Mouse (Mus musculus) macrophage (primary cell): ENCODE results near the gene Zbed6. TPM values are rescaled to one million over a fixed set of nuclear protein-coding genes. Genes with fewer than 3 reads are reported as not detected.
A peak's percentile ranks its signal among the peaks of the same experiment; 100 is the strongest.
"Not testable (repeated sequence)": the region's sequence is repeated elsewhere in the genome, so short reads cannot be mapped to it uniquely, and the experiment has no call there.

Experiments
- H3K27ac ChIP-seq: fragments of 350-480 bp; formaldehyde crosslinking; 2 replicates; pipeline ENCODE4 v1.9.0; 2021
- H3K36me3 ChIP-seq: fragments of 350-480 bp; formaldehyde crosslinking; 2 replicates; pipeline ENCODE4 v1.9.0; 2021; ENCODE audit errors: inconsistent target
- H3K4me3 ChIP-seq: fragments of 350-480 bp; formaldehyde crosslinking; 2 replicates; pipeline ENCODE4 v1.9.0; 2021; ENCODE audit errors: inconsistent target
- H3K79me2 ChIP-seq: fragments of 350-480 bp; formaldehyde crosslinking; 2 replicates; pipeline ENCODE4 v1.9.0; 2021; ENCODE audit errors: inconsistent target
- WGBS: methylation state at CpG from one replicate; pipeline ENCODE4 v1.1.7; 2026; ENCODE audit warnings: inconsistent platforms; ENCODE audit not compliant: missing documents; 5-methylcytosine and 5-hydroxymethylcytosine counted together
- polyA plus RNA-seq: library from polyadenylated mRNA; stranded (reverse); fragments of 250-400 nt; gene quantifications from 3 replicates; pipeline ENCODE4 v1.2.4, GENCODE M21; 2018; ENCODE audit warnings: inconsistent platforms

The Zbed6 gene
- polyA plus RNA-seq, 1 experiment from 2014 or later: 1.1 TPM

DNA sequence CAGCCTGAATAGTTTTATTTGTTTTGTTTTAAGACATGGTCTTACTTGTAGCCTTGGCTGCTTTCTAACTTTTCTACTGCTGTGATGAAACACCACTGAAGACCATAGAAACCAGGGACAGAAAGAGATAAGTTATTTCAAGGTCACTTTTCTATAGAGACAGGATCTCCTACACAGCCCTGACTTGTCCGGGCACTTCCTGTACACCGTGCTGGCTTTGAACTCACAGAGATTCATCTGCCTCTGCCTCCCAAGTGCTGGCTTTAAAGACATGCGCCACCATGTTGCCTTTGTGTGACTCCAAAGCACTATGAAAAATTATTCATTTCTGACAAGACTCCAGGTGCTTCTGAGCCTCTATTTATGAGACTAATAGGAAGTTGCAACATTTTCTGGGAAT, 10.6 kb upstream of the Zbed6 start:
- 90% methylated on average over 3 of the region's 3 CpGs for WGBS
- no peaks in the 10 kb centered on the region for H3K79me2 ChIP-seq

DNA sequence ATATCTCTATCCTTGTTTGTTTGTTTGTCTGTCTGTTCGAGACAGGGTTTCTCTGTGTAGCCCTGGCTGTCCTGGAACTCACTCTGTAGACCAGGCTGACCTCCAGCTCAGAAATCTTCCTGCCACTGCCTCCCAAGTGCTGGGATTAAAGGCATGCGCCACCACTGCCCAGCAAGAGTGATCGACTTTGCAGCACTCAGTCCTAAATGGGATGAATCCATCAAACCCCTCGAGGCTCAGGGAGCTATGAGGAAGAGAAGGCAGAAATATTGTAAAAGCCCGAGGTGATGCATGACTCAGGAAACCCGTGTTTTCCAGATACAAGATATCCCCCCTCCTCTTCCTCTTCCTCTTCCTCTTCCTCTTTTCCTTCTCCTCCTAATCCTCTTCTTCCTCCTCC, 10.1 kb upstream of the Zbed6 start:
- H3K36me3 ChIP-seq: no peaks in the 10 kb centered on the region
- H3K4me3 ChIP-seq: no peak overlapping the region
- no peak overlapping the region for H3K27ac ChIP-seq
- H3K79me2 ChIP-seq: no peaks in the 10 kb centered on the region
- 39% methylated on average over 6 of the region's 6 CpGs for WGBS

More for the DNA sequence above, 10.6 kb upstream of the Zbed6 start:
- Histone ChIP-seq H3K27ac (no peak overlapping the region), H3K36me3 (no peaks in the 10 kb centered on the region), H3K4me3 (no peak overlapping the region)

DNA sequence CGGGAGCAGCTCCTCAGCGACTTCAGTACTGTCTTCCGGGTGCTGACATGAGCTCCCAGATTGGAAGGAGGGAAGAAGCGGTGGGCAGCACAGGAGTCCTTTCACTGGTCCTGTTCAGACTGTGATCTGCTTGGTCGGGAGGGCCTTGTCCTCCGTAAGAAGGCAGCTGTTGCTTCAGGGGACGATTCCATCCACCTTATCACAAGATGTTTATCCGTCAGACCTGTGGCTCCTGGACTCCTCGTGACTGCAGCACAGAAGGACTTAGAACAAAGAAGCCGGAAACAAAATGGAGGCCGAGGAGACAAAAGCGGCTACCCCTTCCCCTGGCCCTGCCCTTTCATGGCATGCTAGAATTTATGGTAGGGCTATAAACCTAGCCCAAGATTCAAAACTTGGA, 9.5 kb upstream of the Zbed6 start:
- H3K79me2 ChIP-seq: no peaks in the 10 kb centered on the region
- H3K36me3 ChIP-seq: no peaks in the 10 kb centered on the region
- WGBS: 95% methylated on average over 12 of the region's 12 CpGs
- H3K4me3 ChIP-seq: no peak overlapping the region
- H3K27ac ChIP-seq: no peak overlapping the region

DNA sequence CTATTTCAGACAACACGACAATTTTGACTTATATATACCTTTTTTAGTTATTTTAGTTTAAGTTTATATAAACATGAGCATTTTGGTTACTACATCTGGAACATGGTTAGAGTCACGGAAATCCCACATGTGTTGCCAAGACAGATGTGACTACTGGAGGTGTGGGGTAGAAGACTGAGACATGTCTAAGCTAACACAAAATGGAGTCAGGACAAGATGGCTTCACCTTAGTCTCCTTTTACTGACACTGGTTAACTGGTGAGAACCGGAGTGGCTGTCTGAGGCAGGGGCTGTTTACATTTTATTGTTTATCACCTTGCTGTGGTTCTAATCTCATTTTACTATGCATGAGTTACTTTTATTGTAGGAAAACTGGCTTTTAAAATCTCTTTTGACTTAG, 7.9 kb upstream of the Zbed6 start:
- WGBS: 97% methylated on average over 3 of the region's 3 CpGs
- Histone ChIP-seq H3K79me2 (no peaks in the 10 kb centered on the region), H3K4me3 (no peak overlapping the region), H3K27ac (no peak overlapping the region), H3K36me3 (no peaks in the 10 kb centered on the region)

DNA sequence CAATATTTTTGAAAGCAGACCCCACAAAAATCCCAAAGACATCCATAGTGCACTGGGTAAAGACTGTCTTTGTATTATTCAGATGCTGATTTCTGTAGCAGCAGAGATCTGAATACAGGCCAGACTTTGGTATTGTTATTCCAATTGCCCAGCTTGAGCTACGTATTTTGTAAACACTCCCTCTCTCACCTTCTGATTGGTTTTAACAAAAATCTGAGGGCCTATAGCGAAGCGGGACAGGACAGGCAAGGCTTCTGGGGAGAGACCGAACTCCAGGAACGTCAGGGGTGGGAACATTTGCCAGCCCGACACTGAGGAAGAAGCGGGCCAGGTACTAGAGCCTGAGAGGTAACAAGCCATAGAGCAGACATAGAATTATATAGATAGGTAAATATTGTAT, 7.0 kb upstream of the Zbed6 start:
- H3K4me3 ChIP-seq: no peak overlapping the region
- H3K27ac ChIP-seq: no peak overlapping the region
- H3K36me3 ChIP-seq: no peaks in the 10 kb centered on the region
- H3K79me2 ChIP-seq: no peaks in the 10 kb centered on the region
- WGBS: 94% methylated on average over 7 of the region's 7 CpGs

DNA sequence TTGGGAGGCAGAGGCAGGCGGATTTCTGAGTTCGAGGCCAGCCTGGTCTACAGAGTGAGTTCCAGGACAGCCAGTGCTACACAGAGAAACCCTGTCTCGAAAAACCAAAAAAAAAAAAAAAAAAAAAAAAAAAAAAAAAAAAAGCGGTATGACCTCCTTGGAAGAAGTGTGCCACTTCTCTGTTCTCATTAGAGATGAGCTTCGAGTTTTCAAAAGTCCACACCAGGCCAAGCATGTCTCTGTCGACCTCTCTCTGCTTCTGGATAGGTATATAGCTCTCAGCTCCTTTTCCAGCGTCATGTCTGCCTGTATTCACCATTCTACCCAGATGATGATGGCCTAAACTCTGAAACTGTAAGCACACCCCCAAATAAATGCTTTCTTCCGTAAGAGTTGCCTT, 5.0 kb upstream of the Zbed6 start:
- not testable (repeated sequence) for H3K4me3 ChIP-seq, H3K36me3 ChIP-seq, H3K79me2 ChIP-seq, H3K27ac ChIP-seq
- 93% methylated on average over 4 of the region's 8 CpGs for WGBS

DNA sequence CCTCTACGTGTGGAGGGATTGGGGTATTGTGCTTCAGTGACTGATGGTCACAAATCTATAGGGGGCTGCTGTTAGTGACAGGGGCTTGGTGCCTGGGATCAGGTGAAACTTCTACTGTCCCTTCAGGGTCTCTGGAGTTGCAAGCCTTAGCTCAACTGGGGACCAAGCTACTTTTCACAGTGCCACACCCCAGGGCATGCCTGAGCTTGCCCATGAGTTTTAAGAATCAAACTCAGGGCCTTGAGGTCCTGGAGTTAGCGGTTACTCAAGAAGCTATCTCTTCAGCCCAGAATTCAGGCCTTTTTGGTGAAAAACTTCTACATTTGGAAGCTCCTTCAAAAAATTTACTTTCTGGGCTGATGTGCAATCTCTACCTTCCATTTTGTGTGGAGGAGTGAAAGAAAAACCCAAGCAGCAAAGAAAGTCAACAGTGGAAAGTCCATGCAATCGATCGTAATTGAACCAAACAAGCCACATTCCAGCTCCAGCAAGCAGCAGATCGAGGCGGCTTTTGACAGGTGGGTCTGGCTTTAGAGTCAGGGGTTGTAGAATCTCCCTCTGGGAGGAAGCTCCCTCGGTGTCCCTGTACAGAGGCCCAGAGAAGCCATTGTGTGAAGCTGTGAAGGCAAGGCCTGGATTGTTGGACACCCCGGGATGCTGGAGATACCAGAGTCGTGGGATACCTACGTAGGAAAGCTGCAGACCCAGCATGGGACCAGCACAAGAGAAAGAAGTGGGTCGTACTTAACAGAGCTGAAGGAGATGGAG, 3.7 kb upstream of the Zbed6 start:
- Histone ChIP-seq H3K27ac (no peak overlapping the region), H3K36me3 (no peaks in the 10 kb centered on the region), H3K79me2 (peaks cover 18% of the 10 kb centered on the region), H3K4me3 (no peak overlapping the region)
- 93% methylated on average over 11 of the region's 11 CpGs for WGBS

DNA sequence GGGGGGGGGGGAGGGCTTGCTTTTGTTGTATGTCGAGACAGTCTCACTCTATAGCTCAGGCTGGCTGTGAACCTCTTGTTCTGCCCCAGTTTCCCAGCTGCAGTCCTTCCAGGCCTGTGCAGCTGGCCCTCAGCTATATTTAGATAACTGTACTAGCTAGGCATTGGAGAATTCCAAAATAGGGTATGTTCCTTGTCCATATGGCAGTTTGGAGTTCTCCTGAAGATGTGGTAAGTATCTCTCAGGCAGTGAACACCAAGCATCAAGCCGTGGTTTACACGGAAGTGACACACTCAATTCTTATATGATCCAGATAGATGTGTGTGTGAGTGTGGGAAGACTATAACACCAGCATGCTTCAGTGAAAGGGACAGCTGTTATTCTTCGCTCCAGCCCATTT, 2.7 kb upstream of the Zbed6 start:
- H3K27ac ChIP-seq: no peak overlapping the region
- no peak overlapping the region for H3K4me3 ChIP-seq
- peaks cover 27% of the 10 kb centered on the region for H3K79me2 ChIP-seq
- peaks cover 3% of the 10 kb centered on the region; the same call in 1 of the 2 replicates for H3K36me3 ChIP-seq
- 88% methylated on average over 4 of the region's 4 CpGs for WGBS

DNA sequence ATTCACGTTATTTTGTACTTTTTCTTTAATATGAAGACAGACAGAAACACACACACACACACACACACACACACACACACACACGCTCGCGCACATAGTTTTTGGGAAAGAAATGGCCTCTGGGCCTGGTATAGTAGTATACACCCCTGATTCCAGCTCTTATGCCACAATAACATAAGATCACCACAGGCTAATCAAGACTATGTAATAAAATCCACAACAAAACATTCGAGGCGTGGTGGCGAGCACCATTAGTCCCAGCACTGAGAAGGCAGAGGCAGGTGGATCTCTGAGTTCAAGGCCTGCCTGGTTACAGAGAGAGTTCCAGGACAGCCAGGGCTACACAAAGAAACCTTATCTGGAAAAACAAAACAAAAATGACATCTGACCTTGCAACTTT, 2.3 kb upstream of the Zbed6 start:
- Histone ChIP-seq H3K4me3 (no peak overlapping the region), H3K79me2 (peaks cover 32% of the 10 kb centered on the region), H3K36me3 (peaks cover 3% of the 10 kb centered on the region; the same call in 1 of the 2 replicates), H3K27ac (no peak overlapping the region)
- 98% methylated on average over 4 of the region's 7 CpGs for WGBS

DNA sequence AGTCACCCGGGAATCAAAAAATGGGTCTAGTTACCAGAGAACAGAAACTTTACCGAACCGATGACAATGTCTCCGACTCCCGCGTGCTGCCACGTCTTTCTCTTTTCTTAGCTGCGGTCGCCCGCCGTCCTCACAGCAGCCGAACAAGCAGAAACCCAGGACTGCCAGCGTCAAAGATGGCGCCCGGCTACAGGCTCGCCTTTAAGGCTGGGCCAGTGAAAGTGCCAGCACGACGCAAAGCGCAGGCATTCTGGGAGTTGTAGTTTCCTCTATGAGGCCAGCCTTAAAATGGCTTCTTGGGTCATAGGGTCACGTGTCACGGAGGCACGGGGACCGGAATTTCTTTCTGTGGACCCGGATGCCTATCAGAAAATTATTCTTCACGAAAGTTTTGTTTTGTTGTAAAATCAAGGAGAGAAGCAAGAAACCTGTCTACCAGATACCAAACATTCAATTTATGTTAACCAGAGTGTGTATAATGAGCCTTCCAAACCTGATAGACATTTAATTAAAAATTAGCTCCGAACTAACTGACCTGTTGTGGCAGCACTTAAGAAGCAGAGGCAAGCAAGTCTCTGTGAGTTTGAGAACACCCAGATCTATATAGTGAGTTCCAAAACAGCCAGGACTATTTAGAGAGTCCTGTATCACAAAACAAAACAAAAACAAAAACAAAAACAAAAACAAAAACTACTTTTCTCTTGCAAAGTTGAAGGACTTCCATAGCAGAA, 683 bp upstream of the Zbed6 start, which contains the start of gene Gm38394:
Gene Gm38394 (minus strand): TSS at position 116 of the 731 bp plus-strand sequence.
- WGBS: 3% methylated on average over 26 of the region's 26 CpGs
- peak within 1 kb of the TSS; percentile 82 for H3K4me3 ChIP-seq
- H3K36me3 ChIP-seq: peaks cover 11% of the 10 kb centered on the region; the same call in 1 of the 2 replicates
- H3K27ac ChIP-seq: peak within 1 kb of the TSS; percentile 71
- peaks cover 48% of the 10 kb centered on the region for H3K79me2 ChIP-seq

DNA sequence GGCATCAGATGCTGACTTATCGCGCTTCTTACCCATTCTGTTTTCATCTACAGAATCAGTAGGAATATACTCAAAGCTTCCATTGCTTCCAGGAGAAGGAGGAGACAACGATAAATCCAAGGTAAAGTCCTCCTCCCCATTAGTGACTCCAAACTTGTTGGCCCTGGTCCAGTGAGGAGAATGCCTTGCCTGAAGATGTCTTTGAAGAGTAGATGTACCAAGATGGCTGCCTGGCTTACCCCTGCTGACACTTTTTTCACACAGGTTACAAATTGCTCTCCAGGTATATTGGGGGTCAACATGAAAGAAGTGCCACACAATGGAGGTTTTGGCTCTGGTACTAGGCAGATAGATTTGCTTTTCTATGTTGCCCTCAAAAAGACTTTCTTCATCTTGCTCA, 1.8 kb downstream of the Zbed6 start:
- Histone ChIP-seq H3K79me2 (peaks cover 73% of the 10 kb centered on the region), H3K36me3 (peaks cover 14% of the 10 kb centered on the region; the same call in 1 of the 2 replicates), H3K4me3 (no peak overlapping the region), H3K27ac (no peak overlapping the region)
- 100% methylated on average over 3 of the region's 3 CpGs for WGBS

DNA sequence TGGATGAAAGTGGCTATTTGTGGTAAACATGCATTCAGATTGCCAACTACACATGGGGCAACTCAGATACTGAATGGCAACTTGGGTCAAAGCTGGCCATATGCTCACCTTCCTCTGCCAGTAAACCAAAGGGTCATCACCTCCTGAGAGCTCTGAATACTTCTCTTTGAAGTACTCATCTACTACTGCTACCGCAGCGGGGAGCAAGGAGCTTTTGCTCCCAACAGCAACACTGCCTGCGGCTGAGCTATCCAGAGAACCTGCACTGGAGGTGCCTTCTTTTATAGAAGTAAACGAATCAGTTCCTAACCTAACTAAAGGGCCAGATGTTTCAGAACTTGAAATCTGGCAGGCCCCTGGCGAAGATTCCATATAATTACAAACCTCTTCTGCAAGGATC, 3.9 kb downstream of the Zbed6 start:
- Histone ChIP-seq H3K27ac (no peak overlapping the region), H3K36me3 (peaks cover 21% of the 10 kb centered on the region; the same call in 1 of the 2 replicates), H3K79me2 (peaks cover 93% of the 10 kb centered on the region), H3K4me3 (no peak overlapping the region)
- WGBS: 94% methylated on average over 5 of the region's 5 CpGs

DNA sequence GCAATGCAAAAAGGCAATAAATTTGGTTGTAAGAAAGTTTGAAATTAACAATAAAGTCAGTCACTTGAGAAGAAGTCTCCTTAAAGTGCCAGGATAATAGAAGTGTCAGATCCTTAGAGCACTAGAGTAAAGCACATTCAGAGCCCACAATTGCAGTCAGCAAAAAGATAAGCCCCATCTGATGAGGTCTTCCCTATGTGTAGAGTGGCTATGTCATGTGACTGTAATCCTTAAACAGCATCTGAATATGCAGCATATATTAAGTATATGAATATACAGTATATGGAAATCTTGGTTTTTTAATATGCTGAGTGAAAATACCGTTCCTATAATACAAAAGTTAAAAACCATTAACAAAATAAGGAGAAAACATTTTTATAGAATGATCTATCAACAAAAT, 7.7 kb downstream of the Zbed6 start:
- H3K36me3 ChIP-seq: peaks cover 24% of the 10 kb centered on the region
- WGBS: 100% methylated on average over 1 of the region's 1 CpGs
- no peak overlapping the region for H3K27ac ChIP-seq
- peaks cover 100% of the 10 kb centered on the region for H3K79me2 ChIP-seq
- no peak overlapping the region for H3K4me3 ChIP-seq

DNA sequence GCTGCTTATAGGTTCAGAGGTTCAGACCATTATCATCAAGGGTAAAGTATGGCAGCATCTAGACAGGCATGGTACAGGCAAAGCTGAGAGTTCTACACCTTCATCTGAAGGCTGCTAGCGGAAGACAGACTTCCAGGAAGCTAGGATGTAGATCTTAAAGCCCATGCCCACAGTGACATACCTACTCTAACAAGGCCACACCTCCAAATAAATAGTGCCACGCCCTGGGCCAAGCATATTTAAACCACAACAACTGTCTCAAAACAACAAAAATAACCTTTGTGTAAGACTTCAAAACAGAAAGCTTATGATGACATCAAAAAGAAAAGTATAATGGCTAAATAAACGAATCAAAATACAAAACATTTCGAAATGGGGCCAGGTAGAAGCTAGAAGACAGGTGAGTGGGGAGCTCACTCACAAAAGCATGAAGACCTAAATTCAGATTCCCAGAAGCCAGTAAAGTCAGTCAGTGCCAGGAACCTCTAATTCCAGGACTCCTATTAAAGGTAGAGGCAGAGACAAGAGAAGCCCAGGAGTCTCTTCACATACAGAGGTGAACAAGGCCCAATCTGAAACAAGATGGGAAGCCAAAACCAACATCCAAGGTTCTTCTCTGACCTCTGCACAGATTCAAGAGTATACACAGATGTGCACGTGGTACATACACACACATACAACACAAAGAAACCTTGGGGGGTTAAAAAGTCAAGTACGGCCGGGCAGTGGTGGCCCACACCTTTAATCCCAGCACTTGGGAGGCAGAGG, 10.2 kb downstream of the Zbed6 start:
- Histone ChIP-seq H3K4me3 (no peak overlapping the region), H3K27ac (no peak overlapping the region), H3K36me3 (peaks cover 42% of the 10 kb centered on the region), H3K79me2 (peaks cover 87% of the 10 kb centered on the region)
- 97% methylated on average over 7 of the region's 7 CpGs for WGBS

DNA sequence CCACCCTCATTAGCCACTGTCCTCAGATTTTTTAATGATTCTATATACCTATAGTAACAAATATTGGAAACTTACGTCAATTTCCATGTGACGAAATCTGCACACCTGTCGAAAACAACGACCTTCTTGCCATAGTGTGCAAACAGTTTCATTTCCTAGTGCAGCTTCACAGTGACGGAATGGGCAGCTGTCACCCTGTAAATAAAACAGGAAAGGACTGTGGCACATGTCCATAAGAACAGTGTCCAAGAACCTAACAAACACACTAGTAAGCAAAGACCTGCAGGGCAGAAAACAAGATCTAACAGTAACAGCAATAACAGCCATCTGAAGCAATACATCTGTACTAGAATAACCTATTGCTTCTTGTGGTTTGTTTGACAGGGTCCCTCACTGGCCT, 15.0 kb downstream of the Zbed6 start:
- Histone ChIP-seq H3K27ac (no peak overlapping the region), H3K36me3 (peaks cover 68% of the 10 kb centered on the region), H3K79me2 (peaks cover 39% of the 10 kb centered on the region), H3K4me3 (no peak overlapping the region)
- 84% methylated on average over 5 of the region's 5 CpGs for WGBS
